ENCODE assay signal across 1 mouse cellular context in the genomic region with DNA sequence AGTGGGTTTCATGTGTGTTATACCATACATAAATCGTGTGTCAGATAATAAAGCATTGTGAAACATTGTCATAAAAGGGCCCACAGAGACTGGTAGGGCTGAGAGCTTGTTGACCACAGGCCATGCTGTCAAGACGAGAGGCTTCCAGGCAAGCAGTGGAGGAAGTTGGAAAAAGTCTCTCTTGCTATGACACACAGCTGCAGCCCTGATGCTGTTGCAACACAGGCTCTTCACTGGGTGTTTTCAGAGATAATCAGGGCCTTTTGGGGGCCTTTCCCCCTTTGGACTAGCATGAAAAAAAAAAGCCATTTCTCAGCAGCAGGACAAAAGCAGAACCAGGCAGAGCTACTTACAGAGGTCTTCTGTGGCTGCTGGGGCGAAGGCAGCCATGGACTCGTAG.
TF ChIP-seq lines count a peak whose summit lies in the region.

No protein-coding gene starts in this region.

TF ChIP-seq in CH12.LX, 34 proteins besides CTCF, POLR2A, EP300 and RAD21 (continued from another document):
- TF ChIP-seq GABPA (IDR thresholded peaks at IDR 0.05; ENCODE audit: insufficient replicate concordance, low read depth, low read length), result no peak
- TF ChIP-seq ZMIZ1 (IDR thresholded peaks at IDR 0.05; ENCODE audit: low read depth, low read length), result no peak
- TF ChIP-seq CHD2 (IDR thresholded peaks at IDR 0.05; ENCODE audit: low read length), result peak; percentile 56; the same call in 1 of the 2 replicates
- TF ChIP-seq RCOR1 (conservative IDR thresholded peaks at IDR 0.05; ENCODE audit: low read depth, low read length), result peak; percentile 77; the same call in 1 of the 2 replicates
- no peak for TF ChIP-seq HCFC1 (IDR thresholded peaks at IDR 0.05; ENCODE audit: low read depth, low read length)
- no peak for TF ChIP-seq POLR2AphosphoS2 (IDR thresholded peaks at IDR 0.05; ENCODE audit: low read depth, low read length)
